ENCODE assay signal across 14 mouse cellular contexts in genomic region chr3:57501596-57502220, GRCm38 (mm10).
"Had no signal": no experiment of that assay in that cellular context is flagged by ENCODE, and none has a peak within 500 bp of the region (broad histone marks: within the 10 kb centered on the region; RNA-seq: fewer than 3 reads in every experiment).

No protein-coding gene starts in this region.

- H3K27ac ChIP-seq: kidney, embryonic 15.5 days; limb, embryonic 13.5 days; liver, embryonic 14.5 days; midbrain, embryonic 13.5 days; neural tube, embryonic 15.5 days had no signal

- H3K36me3 ChIP-seq: midbrain, embryonic 13.5 days; neural tube, embryonic 15.5 days had no signal

- H3K4me1 ChIP-seq: limb, embryonic 13.5 days; midbrain, embryonic 13.5 days; neural tube, embryonic 15.5 days had no signal

- DNase-seq: kidney, postnatal 25 days; layer of hippocampus, adult 9-11 months; left cerebral cortex, postnatal 4 days; lung, adult 18-20 months; lung, postnatal 36 days; right cerebral cortex, postnatal 4 days; spleen, adult 18-20 months; thymus, adult 18-20 months; thymus, postnatal 25 days had no signal

- H3K9me3 ChIP-seq: kidney, embryonic 15.5 days; limb, embryonic 13.5 days; midbrain, embryonic 13.5 days; neural tube, embryonic 15.5 days had no signal

- H3K9ac ChIP-seq: kidney, embryonic 15.5 days; limb, embryonic 13.5 days; liver, embryonic 14.5 days; midbrain, embryonic 13.5 days; neural tube, embryonic 15.5 days had no signal

- H3K4me3 ChIP-seq: kidney, embryonic 15.5 days; limb, embryonic 13.5 days; midbrain, embryonic 13.5 days; neural tube, embryonic 15.5 days had no signal

- H3K4me2 ChIP-seq: kidney, embryonic 15.5 days; limb, embryonic 13.5 days; midbrain, embryonic 13.5 days; neural tube, embryonic 15.5 days had no signal

- H3K27me3 ChIP-seq: kidney, embryonic 15.5 days; limb, embryonic 13.5 days; midbrain, embryonic 13.5 days; neural tube, embryonic 15.5 days had no signal
